ENCODE assay signal across 11 mouse cellular contexts in the genomic region with DNA sequence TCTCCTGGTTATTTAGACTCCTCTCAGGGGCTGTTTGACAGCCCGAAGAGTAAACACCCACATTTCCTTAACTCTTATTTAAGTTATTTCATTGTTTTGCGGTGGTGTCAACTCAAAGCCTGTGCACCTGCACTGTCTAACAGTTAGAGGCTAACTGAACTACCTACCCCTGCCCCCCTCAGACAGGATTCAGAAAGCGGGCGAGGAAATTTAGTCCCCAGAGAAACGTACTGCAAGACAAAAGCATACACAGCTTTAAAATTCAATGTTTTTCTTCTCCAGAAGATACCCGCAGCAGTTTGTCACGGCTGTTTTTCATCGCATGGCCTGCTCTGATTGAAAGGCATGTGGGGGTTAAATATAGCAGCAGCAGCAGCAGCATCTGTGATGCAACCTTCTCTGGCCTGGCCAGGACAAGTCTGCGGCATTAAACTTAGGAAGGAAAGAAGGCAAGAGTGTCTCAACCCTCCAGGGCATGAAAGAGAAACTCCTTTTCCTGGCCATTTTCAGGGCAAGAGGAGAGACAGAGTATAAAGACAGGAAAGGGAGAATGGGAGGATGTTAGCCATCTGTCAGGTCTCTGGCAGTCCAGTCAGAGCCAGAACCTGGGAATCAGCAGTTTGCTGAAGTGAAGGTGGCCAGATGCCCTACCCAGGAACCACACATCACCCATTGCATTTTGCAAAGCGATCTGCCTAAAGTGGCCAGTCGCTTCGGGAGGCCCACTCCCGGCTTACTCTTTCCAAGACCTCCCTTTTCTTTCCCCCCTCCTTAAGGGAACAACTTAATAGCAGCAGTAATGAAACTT. TPM values are rescaled to one million over a fixed set of nuclear protein-coding genes. Genes with fewer than 3 reads are reported as not detected.
DNase-seq lines count a peak whose midpoint lies in the region; TF ChIP-seq lines count a peak whose summit lies in the region.
"Had no signal": no experiment of that assay in that cellular context is flagged by ENCODE, and none has a peak within 500 bp of the region (broad histone marks: within the 10 kb centered on the region; RNA-seq: fewer than 3 reads in every experiment).

No protein-coding gene starts in this region.

- in situ Hi-C loops in ES-E14 (cut with MboI; ENCODE audit: low sequenced_read_pairs in 2 of 2, unreplicated experiment in 2 of 2) = no loop called here

- no peaks in the 10 kb centered on the region for H3K9me3 ChIP-seq in ES-E14 (ENCODE audit: control insufficient read depth, insufficient read depth, low read depth, low read length)
- H3K9me3 ChIP-seq: neural tube, embryonic 15.5 days had no signal

- H3K4me3 ChIP-seq in ES-E14 (ENCODE audit: insufficient read depth in 1 of 2, low read depth in 1 of 2, low read length in 2 of 2, poor library complexity in 1 of 2, severe bottlenecking in 1 of 2) = no peak overlapping the region
- H3K4me3 ChIP-seq: neural tube, embryonic 15.5 days had no signal

- peak overlapping the region; percentile 29; the same call in 1 of the 2 replicates for H3K9ac ChIP-seq in ES-E14 (ENCODE audit: insufficient read depth, low read depth, low read length, poor library complexity, severe bottlenecking)
- H3K9ac ChIP-seq: lung, embryonic 14.5 days; neural tube, embryonic 15.5 days had no signal

- no peaks in the 10 kb centered on the region for H3K36me3 ChIP-seq in ES-E14 (ENCODE audit: control insufficient read depth, insufficient read depth, low read length, poor library complexity, severe bottlenecking)
- H3K36me3 ChIP-seq: neural tube, embryonic 15.5 days had no signal

- H3K27ac ChIP-seq in ES-E14 (ENCODE audit: insufficient read depth, low read depth, low read length, poor library complexity, severe bottlenecking) = no peak overlapping the region
- H3K27ac ChIP-seq: neural tube, embryonic 15.5 days had no signal

- DNase-seq in gastrocnemius, postnatal 25 days = peak; percentile 21
- DNase-seq in gastrocnemius, adult 8-10 months (ENCODE audit: low spot score in 2 of 2) = no peak
- no peak for DNase-seq in ES-E14 (ENCODE audit: low read depth, low spot score)
- peak; percentile 51 for DNase-seq in cerebellum, adult 9-11 months
- peak; percentile 23 for DNase-seq in heart, postnatal 4 days
- DNase-seq in left cerebral cortex, adult 11 months (ENCODE audit: low spot score) = no peak
- DNase-seq in layer of hippocampus, postnatal 25 days (ENCODE audit: extremely low spot score in 1 of 2, low spot score in 1 of 2) = no peak
- DNase-seq in spleen, postnatal 4 days (ENCODE audit: low spot score in 2 of 2) = no peak
- DNase-seq: kidney, postnatal 25 days; lung, embryonic 14.5 days had no signal

- no peaks in the 10 kb centered on the region for H3K4me1 ChIP-seq in ES-E14 (ENCODE audit: control insufficient read depth in 2 of 2, insufficient read depth in 2 of 2, low read length in 2 of 2, poor library complexity in 1 of 2)

TF ChIP-seq in ES-E14, 5 proteins besides CTCF, POLR2A, EP300 and RAD21:
- no peak for TF ChIP-seq MAFK (IDR thresholded peaks at IDR 0.05; ENCODE audit: insufficient read depth, low read depth, low read length)
- TF ChIP-seq ZC3H11A (IDR thresholded peaks at IDR 0.05; ENCODE audit: borderline replicate concordance, low read depth, low read length) = no peak
- TF ChIP-seq HCFC1 (IDR thresholded peaks at IDR 0.05; ENCODE audit: borderline replicate concordance, insufficient read depth, low read length) = no peak
- TF ChIP-seq ZNF384 (IDR thresholded peaks at IDR 0.05; ENCODE audit: low read depth, low read length) = no peak
- no peak for TF ChIP-seq CHD2 (IDR thresholded peaks at IDR 0.05; ENCODE audit: low read depth, low read length)

RNA-seq across cellular contexts. Expression of gene Lrig2, which starts 53.9 kb away (rescaled TPM):
- total RNA-seq in gastrocnemius, postnatal 25 days (2021) = 1 to 10 TPM; 4.7 to 4.9 TPM
- 1 to 10 TPM; 5.2 to 7.4 (median 6.0) TPM for total RNA-seq in gastrocnemius, adult 8-10 months (2022)
- total RNA-seq in ES-E14 (2012; rRNA removed) = 21.7 and 26.7 TPM in 2 replicates
- total RNA-seq in heart, postnatal 4 days (2021) = 10 to 100 TPM; 15.9 to 16.6 TPM
- 10 to 100 TPM; 26.1 to 38.2 TPM for total RNA-seq in layer of hippocampus, postnatal 25 days (2021)

Comparison
In these comparisons a context has a peak if more than half of its experiments do, and no peak if none do; other contexts are left out.
1. DNase-seq: peak in gastrocnemius, postnatal 25 days (single experiment), cerebellum, adult 9-11 months (single experiment) and heart, postnatal 4 days (single experiment); none in gastrocnemius, adult 8-10 months (0 of 2), ES-E14 (single experiment), left cerebral cortex, adult 11 months (single experiment), layer of hippocampus, postnatal 25 days (0 of 2) and spleen, postnatal 4 days (0 of 2).